Mouse (Mus musculus) MEL (cell line): Measurements from ENCODE around the gene Dzip1. TPM values are rescaled to one million over a fixed set of nuclear protein-coding genes. Genes with fewer than 3 reads are reported as not detected.

Source experiments
- DNase-seq: peaks from one replicate; pipeline ENCODE4 v3.0.0; 2011; ENCODE audit warnings: low read depth, low spot score
- H3K27ac ChIP-seq: 2 replicates; pipeline ENCODE4 v1.5.1; 2012; ENCODE audit warnings: low read depth, mild to moderate bottlenecking, control low read depth, low read length, moderate library complexity; ENCODE audit not compliant: control insufficient read depth
- H3K27me3 ChIP-seq, 2 experiments: fragments of 150-350 bp in 1 of 2; sonication (generic) in 1 of 2; 2 replicates each; pipeline ENCODE4 v1.6.1; 2012; ENCODE audit warnings: low read length in 2 of 2, mild to moderate bottlenecking in 2 of 2, improper control_type of control experiment in 1 of 2, moderate library complexity in 1 of 2; ENCODE audit not compliant: insufficient read depth in 2 of 2, control insufficient read depth in 1 of 2
- H3K36me3 ChIP-seq, 2 experiments: 2 replicates each; pipeline ENCODE4 v1.6.1; 2012 to 2014; ENCODE audit warnings: low read length in 2 of 2, improper control_type of control experiment in 1 of 2, inconsistent platforms in 1 of 2, mild to moderate bottlenecking in 1 of 2; ENCODE audit not compliant: insufficient read depth in 2 of 2, control insufficient read depth in 1 of 2
- H3K4me1 ChIP-seq, 2 experiments: fragments of 150-350 bp in 1 of 2; sonication (generic) in 1 of 2; 2 replicates each; pipeline ENCODE4 v1.6.1; 2012; ENCODE audit warnings: low read length in 2 of 2, improper control_type of control experiment in 1 of 2, mild to moderate bottlenecking in 1 of 2; ENCODE audit not compliant: insufficient read depth in 2 of 2, control insufficient read depth in 1 of 2
- H3K4me3 ChIP-seq, 2 experiments: fragments of 150-350 bp in 1 of 2; sonication (generic) in 1 of 2; 2 replicates each; pipeline ENCODE4 v1.5.1; 2012; ENCODE audit warnings: low read depth in 2 of 2, low read length in 2 of 2, mild to moderate bottlenecking in 2 of 2, moderate library complexity in 2 of 2, control low read depth in 1 of 2, improper control_type of control experiment in 1 of 2; ENCODE audit not compliant: control insufficient read depth in 1 of 2, insufficient read depth in 1 of 2
- H3K79me2 ChIP-seq: 2 replicates; pipeline ENCODE4 v1.6.1; 2012; ENCODE audit warnings: mild to moderate bottlenecking, low read length, moderate library complexity; ENCODE audit not compliant: control insufficient read depth, poor library complexity, insufficient read depth
- H3K9ac ChIP-seq: 2 replicates; pipeline ENCODE4 v1.6.1; 2012; ENCODE audit warnings: low read depth, mild to moderate bottlenecking, control low read depth, low read length, moderate library complexity; ENCODE audit not compliant: control insufficient read depth, poor library complexity, severe bottlenecking
- H3K9me3 ChIP-seq: fragments of 150-350 bp; sonication (generic); replicated peaks from 2 replicates; pipeline ENCODE4 v1.6.1; 2012; ENCODE audit warnings: mild to moderate bottlenecking, low read length, improper control_type of control experiment, moderate library complexity; ENCODE audit not compliant: insufficient read depth
- BHLHE40 ChIP-seq: IDR thresholded peaks from 2 replicates; pipeline ENCODE4 v1.6.1; 2012; ENCODE audit warnings: low read depth, mild to moderate bottlenecking, inconsistent platforms, low read length, improper control_type of control experiment, borderline replicate concordance
- CHD2 ChIP-seq: IDR thresholded peaks from 2 replicates; pipeline ENCODE4 v1.6.1; 2011; ENCODE audit warnings: low read length, improper control_type of control experiment
- CTCF ChIP-seq, 3 experiments: IDR thresholded peaks in 2 of 3; conservative IDR thresholded peaks in 1 of 3; 2 replicates each; pipeline ENCODE4 v1.5.1; 2011 to 2012; ENCODE audit warnings: low read length in 3 of 3, low read depth in 2 of 3, mild to moderate bottlenecking in 2 of 3, improper control_type of control experiment in 1 of 3, inconsistent platforms in 1 of 3, mixed read lengths in 1 of 3, moderate library complexity in 1 of 3; ENCODE audit not compliant: control insufficient read depth in 1 of 3, insufficient read depth in 1 of 3, poor library complexity in 1 of 3, severe bottlenecking in 1 of 3
- ELF1 ChIP-seq: IDR thresholded peaks from 2 replicates; pipeline ENCODE4 v1.6.1; 2014; ENCODE audit warnings: low read depth, mild to moderate bottlenecking, inconsistent platforms, low read length, improper control_type of control experiment, moderate library complexity
- ETS1 ChIP-seq: IDR thresholded peaks from 2 replicates; pipeline ENCODE4 v1.6.1; 2012; ENCODE audit warnings: low read depth, mild to moderate bottlenecking, inconsistent platforms, low read length, improper control_type of control experiment, moderate library complexity
- GABPA ChIP-seq: IDR thresholded peaks from 2 replicates; pipeline ENCODE4 v1.6.1; 2012; ENCODE audit warnings: low read depth, mild to moderate bottlenecking, inconsistent platforms, low read length, improper control_type of control experiment, moderate library complexity
- GATA1 ChIP-seq: IDR thresholded peaks from 2 replicates; pipeline ENCODE4 v1.6.1; 2011; ENCODE audit warnings: low read depth, low read length, improper control_type of control experiment
- MEF2A ChIP-seq: IDR thresholded peaks from 2 replicates; pipeline ENCODE4 v1.6.1; 2014; ENCODE audit warnings: low read depth, mild to moderate bottlenecking, inconsistent platforms, low read length, improper control_type of control experiment; ENCODE audit not compliant: poor library complexity, insufficient replicate concordance, severe bottlenecking; ENCODE audit errors: extremely low read depth
- MYC ChIP-seq: IDR thresholded peaks from 2 replicates; pipeline ENCODE4 v1.6.1; 2011; ENCODE audit warnings: low read depth, mild to moderate bottlenecking, low read length, improper control_type of control experiment, moderate library complexity
- NRF1 ChIP-seq: IDR thresholded peaks from 2 replicates; pipeline ENCODE4 v1.6.1; 2014; ENCODE audit warnings: low read depth, mild to moderate bottlenecking, inconsistent platforms, low read length, improper control_type of control experiment, moderate library complexity; ENCODE audit not compliant: poor library complexity, insufficient read depth, severe bottlenecking
- RCOR1 ChIP-seq: IDR thresholded peaks from 2 replicates; pipeline ENCODE4 v1.6.1; 2012; ENCODE audit warnings: low read depth, mild to moderate bottlenecking, inconsistent platforms, low read length, improper control_type of control experiment
- SIN3A ChIP-seq: IDR thresholded peaks from 2 replicates; pipeline ENCODE4 v1.6.1; 2012; ENCODE audit warnings: low read length, improper control_type of control experiment, inconsistent platforms
- TAL1 ChIP-seq: IDR thresholded peaks from 2 replicates; pipeline ENCODE4 v1.6.1; 2012; ENCODE audit warnings: mild to moderate bottlenecking, inconsistent platforms, low read length, moderate library complexity, mixed read lengths
- USF2 ChIP-seq, 2 experiments: IDR thresholded peaks; 2 replicates each; pipeline ENCODE4 v1.6.1; 2011 to 2012; ENCODE audit warnings: improper control_type of control experiment in 2 of 2, low read length in 2 of 2, borderline replicate concordance in 1 of 2, inconsistent platforms in 1 of 2, low read depth in 1 of 2, mild to moderate bottlenecking in 1 of 2; ENCODE audit not compliant: insufficient read depth in 1 of 2
- ZC3H11A ChIP-seq: IDR thresholded peaks from 2 replicates; pipeline ENCODE4 v1.6.1; 2012; ENCODE audit warnings: low read depth, mild to moderate bottlenecking, inconsistent platforms, low read length, improper control_type of control experiment
- ZKSCAN1 ChIP-seq: IDR thresholded peaks from 2 replicates; pipeline ENCODE4 v1.6.1; 2012; ENCODE audit warnings: low read depth, mild to moderate bottlenecking, inconsistent platforms, low read length, improper control_type of control experiment, moderate library complexity
- polyA plus RNA-seq, 2 experiments: library from polyadenylated mRNA; stranded (reverse) in 1 of 2; unstranded in 1 of 2; fragments of >175 nt in 1 of 2; fragments of >200 nt in 1 of 2; gene quantifications; 2 replicates each; pipeline versions ENCODE4 v1.2.1 to v1.2.4; 2012; ENCODE audit warnings: low replicate concordance in 2 of 2, low read depth in 1 of 2; ENCODE audit not compliant: insufficient read length in 2 of 2, insufficient read depth in 1 of 2, missing spikeins in 1 of 2
- total RNA-seq: library from RNA; depleted of rRNA; stranded (reverse); fragments of 300-350 nt; gene quantifications from 2 replicates; pipeline ENCODE4 v1.2.3, GENCODE M21; 2012

The Dzip1 gene
- total and polyA plus RNA-seq, 3 experiments: 0.35 to 1.8 TPM; not detected in 1

DNA sequence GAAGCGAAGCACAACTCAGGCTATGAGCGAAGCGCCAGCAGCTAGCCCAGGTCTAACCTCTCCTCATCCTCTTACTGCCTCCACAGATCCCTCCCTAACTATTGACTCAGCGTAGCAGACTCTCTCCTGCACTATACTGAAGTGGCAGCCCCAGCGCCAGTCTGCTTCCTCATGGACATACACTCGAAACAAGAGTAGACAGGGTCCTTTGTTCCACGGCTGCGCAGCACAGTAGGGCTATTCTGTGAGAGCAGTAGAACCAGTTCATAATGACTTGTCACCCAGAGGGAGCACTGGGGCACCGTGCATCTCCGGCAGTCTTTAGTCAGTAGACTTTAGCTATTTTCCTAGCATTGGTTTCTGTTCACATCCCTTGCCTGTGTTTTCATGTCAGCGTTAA, 89.1 kb downstream of the Dzip1 start:
- no peaks in the 10 kb centered on the region for H3K9me3 ChIP-seq
- no peaks in the 10 kb centered on the region for H3K27me3 ChIP-seq
- peak overlapping the region; percentile 77 for H3K9ac ChIP-seq
- peak; percentile 77 for DNase-seq
- H3K4me1 ChIP-seq: peaks cover 0 to 2% of the 10 kb centered on the region in 2 experiments; a peak in 3 of 4 replicates
- no peak for TF ChIP-seq ZC3H11A
- TF ChIP-seq ZKSCAN1: peak; percentile 76
- peak; percentile 63 for TF ChIP-seq NRF1
- TF ChIP-seq GATA1: no peak
- peak overlapping the region; percentile 75 for H3K27ac ChIP-seq
- H3K36me3 ChIP-seq: 0 out of 4 replicates have a peak, but pooled peaks cover 0 to 3% of the 10 kb centered on the region in 2 experiments
- H3K79me2 ChIP-seq: no peaks in the 10 kb centered on the region; the same call in 1 of the 2 replicates
- H3K4me3 ChIP-seq: peak overlapping the region; percentile 47 to 81

DNA sequence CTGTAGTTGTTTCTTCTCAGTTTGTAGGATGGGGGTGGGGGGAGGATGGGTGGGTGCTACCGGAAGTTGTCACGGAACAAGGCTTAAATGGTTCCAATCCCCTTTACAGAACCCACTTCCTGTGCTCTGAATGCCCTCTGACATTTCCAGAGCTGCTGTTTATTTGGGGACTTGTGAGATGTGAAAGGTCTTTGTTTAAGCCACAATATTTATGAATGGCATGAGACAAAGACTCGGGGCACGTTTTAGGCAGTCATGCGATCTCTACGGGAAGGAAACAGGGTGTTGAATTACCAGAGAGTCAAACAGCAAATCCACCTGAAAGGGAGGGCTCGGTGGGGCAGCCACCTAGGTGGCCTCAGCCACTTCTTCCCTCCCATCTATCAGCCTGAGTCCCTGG, 90.9 kb downstream of the Dzip1 start:
- H3K36me3 ChIP-seq: peaks cover 0 to 5% of the 10 kb centered on the region in 2 experiments; a peak in 1 of 4 replicates
- no peak overlapping the region for H3K9ac ChIP-seq
- no peaks in the 10 kb centered on the region for H3K27me3 ChIP-seq
- no peak for DNase-seq
- H3K27ac ChIP-seq: no peak overlapping the region
- H3K4me3 ChIP-seq: no peak overlapping the region
- no peaks in the 10 kb centered on the region for H3K9me3 ChIP-seq
- H3K79me2 ChIP-seq: no peaks in the 10 kb centered on the region; the same call in 1 of the 2 replicates
- peaks cover 2% of the 10 kb centered on the region in 2 experiments for H3K4me1 ChIP-seq
- TF ChIP-seq MEF2A: no peak
- TF ChIP-seq CTCF (IDR thresholded peaks at IDR 0.05 in 2 of 3, conservative IDR thresholded peaks at IDR 0.05 in 1 of 3; ENCODE audit: control insufficient read depth in 1 of 3, insufficient read depth in 1 of 3, low read depth in 2 of 3, low read length in 3 of 3, poor library complexity in 1 of 3, severe bottlenecking in 1 of 3): no peak
- TF ChIP-seq ELF1: no peak
- no peak for TF ChIP-seq USF2 (IDR thresholded peaks at IDR 0.05; ENCODE audit: borderline replicate concordance in 1 of 2, insufficient read depth in 1 of 2, low read depth in 1 of 2, low read length in 2 of 2)
- no peak for TF ChIP-seq MYC
- no peak for TF ChIP-seq SIN3A
- no peak for TF ChIP-seq ZC3H11A
- TF ChIP-seq ETS1: no peak
- no peak for TF ChIP-seq RCOR1
- TF ChIP-seq CHD2: no peak
- TF ChIP-seq BHLHE40: no peak
- TF ChIP-seq TAL1: no peak
- no peak for TF ChIP-seq GABPA
